Mouse (Mus musculus): Measurements from ENCODE around the gene Otx2.

- no peak for TF ChIP-seq CTCF (IDR thresholded peaks at IDR 0.05; ENCODE audit: extremely low read depth, insufficient read depth, insufficient read length, insufficient replicate concordance)
- no peak for TF ChIP-seq POLR2A (IDR thresholded peaks at IDR 0.05; ENCODE audit: low read depth, low read length)
These were observed 12.5 kb downstream of the Otx2 start for GRCm38 (mm10) chr14:48661151-48661550.
